Mouse (Mus musculus) kidney, embryonic 14.5 days (tissue): ENCODE results near the gene Gripap1. TPM values are rescaled to one million over a fixed set of nuclear protein-coding genes. Genes with fewer than 3 reads are reported as not detected.
"Not testable (repeated sequence)": the region's sequence is repeated elsewhere in the genome, so short reads cannot be mapped to it uniquely, and the experiment has no call there.

Source experiments
- ATAC-seq: fragments of 200-750 bp; cut with Nextera tagmentation; 2 replicates; pipeline ENCODE4 v1.8.0; 2017; ENCODE audit warnings: moderate number of reproducible peaks, mild to moderate bottlenecking, moderate TSS enrichment, moderate library complexity; ENCODE audit not compliant: low FRiP score, low TSS enrichment
- H3K27ac ChIP-seq: fragments of 300-500 bp; sonication (generic); 2 replicates; pipeline ENCODE4 v1.5.1; 2014; ENCODE audit warnings: low read depth, mild to moderate bottlenecking, low read length, moderate library complexity, mixed read lengths
- H3K27me3 ChIP-seq: fragments of 300-500 bp; sonication (generic); 2 replicates; pipeline ENCODE4 v1.6.1; 2014; ENCODE audit warnings: mild to moderate bottlenecking, low read length; ENCODE audit not compliant: control insufficient read depth, insufficient read depth
- H3K36me3 ChIP-seq: fragments of 300-500 bp; sonication (generic); 2 replicates; pipeline ENCODE4 v1.6.1; 2014; ENCODE audit warnings: low read length, mixed read lengths; ENCODE audit not compliant: control insufficient read depth, insufficient read depth
- H3K4me1 ChIP-seq: fragments of 300-500 bp; sonication (generic); 2 replicates; pipeline ENCODE4 v1.6.1; 2014; ENCODE audit warnings: low read length, mixed read lengths; ENCODE audit not compliant: control insufficient read depth, insufficient read depth
- H3K4me2 ChIP-seq: fragments of 300-500 bp; sonication (generic); replicated peaks from 2 replicates; pipeline ENCODE4 v1.6.1; 2014; ENCODE audit warnings: low read depth, mild to moderate bottlenecking, low read length
- H3K4me3 ChIP-seq: fragments of 300-500 bp; sonication (generic); 2 replicates; pipeline ENCODE4 v1.5.1; 2014; ENCODE audit warnings: mild to moderate bottlenecking, low read length
- H3K9ac ChIP-seq: fragments of 300-500 bp; sonication (generic); 2 replicates; pipeline ENCODE4 v1.6.1; 2014; ENCODE audit warnings: low read depth, mild to moderate bottlenecking, low read length, moderate library complexity
- H3K9me3 ChIP-seq: fragments of 300-500 bp; sonication (generic); 2 replicates; pipeline ENCODE4 v1.6.1; 2016; ENCODE audit warnings: low read length; ENCODE audit not compliant: control insufficient read depth
- WGBS: fragments of 180-500 bp; shearing (Covaris S2); extraction: QIAGEN DNeasy Blood & Tissue Kit; methylation state at CpG from one replicate; pipeline ENCODE4 v1.1.7; 2014; 5-methylcytosine and 5-hydroxymethylcytosine counted together
- polyA plus RNA-seq: library from polyadenylated mRNA; unstranded; fragments of >200 nt; fragmentation: Nextera tagmentation; extraction: Ambion mirVana; gene quantifications from 2 replicates; pipeline ENCODE4 v1.2.1, GENCODE M21; 2014

Gripap1 gene
- polyA plus RNA-seq, result 34.5 and 35.8 TPM in 2 replicates

DNA sequence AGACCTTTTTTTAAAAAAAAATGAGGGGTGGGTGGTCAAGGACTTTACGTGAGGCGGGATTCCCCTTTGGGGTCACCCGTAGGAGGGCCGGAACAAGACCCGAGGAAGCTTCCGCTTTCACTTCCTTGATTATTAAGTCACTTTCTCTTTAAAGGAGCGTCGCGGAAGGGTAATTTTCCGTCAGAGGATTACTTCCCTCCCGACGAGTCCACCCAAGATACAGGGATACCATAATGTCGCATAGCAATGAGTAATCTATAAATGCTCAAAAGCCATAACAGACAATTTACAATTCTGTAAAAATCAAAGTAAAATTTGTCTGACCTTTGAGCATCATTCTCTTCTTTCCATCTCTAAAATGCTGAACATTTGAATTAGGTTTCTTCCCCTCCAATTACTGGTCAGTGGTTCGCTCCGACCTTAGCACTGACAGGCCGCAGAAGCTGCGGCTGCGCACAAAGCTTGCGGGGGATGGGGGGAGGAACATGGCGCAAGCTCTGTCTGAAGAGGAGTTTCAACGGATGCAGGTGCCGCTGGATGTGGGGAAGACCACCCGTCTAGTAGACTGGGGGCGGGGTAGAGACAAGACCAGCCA is at the start of gene Gripap1:
Gripap1 (plus strand) TSS at position 224 of the 595 bp plus-strand sequence.
- Histone ChIP-seq H3K27ac (no peak within 1 kb of the TSS), H3K36me3 (no peaks in the 10 kb centered on the region; the same call in 1 of the 2 replicates), H3K27me3 (no peaks in the 10 kb centered on the region), H3K4me3 (peak within 1 kb of the TSS; percentile 56), H3K4me1 (no peaks in the 10 kb centered on the region), H3K9me3 (no peaks in the 10 kb centered on the region), H3K9ac (peak within 1 kb of the TSS; percentile 50; the same call in 1 of the 2 replicates), H3K4me2 (peak within 1 kb of the TSS; percentile 47)
- WGBS, result 21% methylated on average over 24 of the region's 24 CpGs
- ATAC-seq, result peak; percentile 90

- Histone ChIP-seq H3K27ac (no peak overlapping the region; the same call in 1 of the 2 replicates), H3K27me3 (no peaks in the 10 kb centered on the region), H3K9me3 (no peaks in the 10 kb centered on the region), H3K4me2 (no peak overlapping the region), H3K9ac (no peak overlapping the region), H3K4me3 (no peak overlapping the region), H3K4me1 (no peaks in the 10 kb centered on the region), H3K36me3 (no peaks in the 10 kb centered on the region; the same call in 1 of the 2 replicates)
- 52% methylated on average over 10 of the region's 10 CpGs for WGBS
- peak; percentile 70 for ATAC-seq
Observed at GRCm38 (mm10) chrX:7740082-7740819, 49.3 kb upstream of the Gripap1 start.

GRCm38 (mm10) chrX:7741103-7741502 is 48.5 kb upstream of the Gripap1 start:
- Histone ChIP-seq H3K27me3 (no peaks in the 10 kb centered on the region), H3K4me3 (no peak overlapping the region), H3K27ac (no peak overlapping the region), H3K36me3 (no peaks in the 10 kb centered on the region; the same call in 1 of the 2 replicates), H3K9me3 (no peaks in the 10 kb centered on the region), H3K4me2 (no peak overlapping the region; the same call in 1 of the 2 replicates), H3K9ac (no peak overlapping the region), H3K4me1 (no peaks in the 10 kb centered on the region)
- WGBS, result 68% methylated on average over 5 of the region's 5 CpGs
- ATAC-seq, result no peak

GRCm38 (mm10) chrX:7743470-7743869 is 46.1 kb upstream of the Gripap1 start:
- Histone ChIP-seq H3K4me3 (no peak overlapping the region), H3K27ac (no peak overlapping the region), H3K9me3 (no peaks in the 10 kb centered on the region), H3K4me2 (no peak overlapping the region), H3K9ac (no peak overlapping the region), H3K27me3 (no peaks in the 10 kb centered on the region), H3K36me3 (no peaks in the 10 kb centered on the region), H3K4me1 (no peaks in the 10 kb centered on the region)
- 52% methylated on average over 5 of the region's 5 CpGs for whole genome bisulfite sequencing
- ATAC-seq, result no peak

- WGBS, result 73% methylated on average over 1 of the region's 1 CpGs
- Histone ChIP-seq H3K36me3 (no peaks in the 10 kb centered on the region), H3K27me3 (no peaks in the 10 kb centered on the region), H3K27ac (no peak overlapping the region), H3K9ac (no peak overlapping the region), H3K4me2 (no peak overlapping the region), H3K9me3 (no peaks in the 10 kb centered on the region), H3K4me3 (no peak overlapping the region), H3K4me1 (no peaks in the 10 kb centered on the region)
- no peak for ATAC-seq
Observed at GRCm38 (mm10) chrX:7744940-7745339, 44.6 kb upstream of the Gripap1 start.

- Histone ChIP-seq H3K36me3 (no peaks in the 10 kb centered on the region), H3K4me1 (no peaks in the 10 kb centered on the region), H3K27ac (no peak overlapping the region), H3K4me3 (no peak overlapping the region), H3K9ac (no peak overlapping the region), H3K9me3 (no peaks in the 10 kb centered on the region), H3K27me3 (no peaks in the 10 kb centered on the region), H3K4me2 (no peak overlapping the region)
- 88% methylated on average over 8 of the region's 8 CpGs for WGBS
- no peak for ATAC-seq
Observed at GRCm38 (mm10) chrX:7745429-7745828, 44.1 kb upstream of the Gripap1 start.

- Histone ChIP-seq H3K27me3 (no peaks in the 10 kb centered on the region), H3K4me2 (peak within 1 kb of the TSS; percentile 48), H3K9me3 (no peaks in the 10 kb centered on the region), H3K36me3 (no peaks in the 10 kb centered on the region), H3K27ac (no peak within 1 kb of the TSS), H3K9ac (peak within 1 kb of the TSS; percentile 69), H3K4me3 (peak within 1 kb of the TSS; percentile 62), H3K4me1 (no peaks in the 10 kb centered on the region)
- ATAC-seq, result peak; percentile 85
- 15% methylated on average over 48 of the region's 56 CpGs for WGBS
Observed at GRCm38 (mm10) chrX:7750432-7751116, 39.0 kb upstream of the Gripap1 start, which contains the start of gene Ccdc120. Gene Ccdc120 (minus strand): TSS chrX:7750905.

DNA sequence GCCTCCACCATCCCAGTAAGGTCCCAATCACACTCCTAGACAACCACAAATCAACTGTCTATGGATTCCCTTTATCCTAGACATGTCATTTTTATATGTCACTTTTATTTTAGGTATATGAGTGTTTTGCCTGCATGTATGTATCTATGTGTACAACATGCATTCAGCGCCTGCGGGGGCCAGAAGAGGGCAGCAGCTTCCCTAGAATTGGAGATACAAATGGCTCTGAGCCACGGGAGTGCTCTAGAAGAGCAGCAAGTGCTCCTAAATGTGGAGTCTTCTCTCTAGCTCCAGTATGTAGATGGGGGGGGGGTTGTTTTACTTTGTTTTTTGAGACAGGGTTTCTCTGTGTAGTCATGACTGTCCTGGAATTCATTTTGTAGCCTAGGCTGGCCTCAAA is 35.9 kb upstream of the Gripap1 start:
- WGBS, result 17% methylated on average over 3 of the region's 3 CpGs
- H3K27ac ChIP-seq, H3K9ac ChIP-seq, ATAC-seq, H3K4me2 ChIP-seq, H3K9me3 ChIP-seq, H3K4me1 ChIP-seq, H3K27me3 ChIP-seq, H3K36me3 ChIP-seq, H3K4me3 ChIP-seq: not testable (repeated sequence)
